Mouse (Mus musculus): ENCODE results near the gene Gpr19.

- no peak for TF ChIP-seq CTCF (IDR thresholded peaks at IDR 0.05; ENCODE audit: control insufficient read depth, insufficient read depth, low read length)
- TF ChIP-seq POLR2A (IDR thresholded peaks at IDR 0.05; ENCODE audit: borderline replicate concordance, control insufficient read depth, low read depth, low read length), result no peak
Observed at GRCm38 (mm10) chr6:134879556-134879955, 18.8 kb downstream of the Gpr19 start.

Measured in bone marrow, adult 2 months (tissue).